Mouse (Mus musculus) kidney, postnatal 4 days (tissue): ENCODE data around the gene Slamf6.
A peak's percentile ranks its signal among the peaks of the same experiment; 100 is the strongest.
"Not testable (repeated sequence)": the region's sequence is repeated elsewhere in the genome, so short reads cannot be mapped to it uniquely, and the experiment has no call there.

Experiments
- DNase-seq, 2 experiments: peaks; one replicate each; pipeline ENCODE4 v3.0.0; 2021; ENCODE audit warnings: mixed read lengths in 2 of 2

Slamf6 gene

DNA sequence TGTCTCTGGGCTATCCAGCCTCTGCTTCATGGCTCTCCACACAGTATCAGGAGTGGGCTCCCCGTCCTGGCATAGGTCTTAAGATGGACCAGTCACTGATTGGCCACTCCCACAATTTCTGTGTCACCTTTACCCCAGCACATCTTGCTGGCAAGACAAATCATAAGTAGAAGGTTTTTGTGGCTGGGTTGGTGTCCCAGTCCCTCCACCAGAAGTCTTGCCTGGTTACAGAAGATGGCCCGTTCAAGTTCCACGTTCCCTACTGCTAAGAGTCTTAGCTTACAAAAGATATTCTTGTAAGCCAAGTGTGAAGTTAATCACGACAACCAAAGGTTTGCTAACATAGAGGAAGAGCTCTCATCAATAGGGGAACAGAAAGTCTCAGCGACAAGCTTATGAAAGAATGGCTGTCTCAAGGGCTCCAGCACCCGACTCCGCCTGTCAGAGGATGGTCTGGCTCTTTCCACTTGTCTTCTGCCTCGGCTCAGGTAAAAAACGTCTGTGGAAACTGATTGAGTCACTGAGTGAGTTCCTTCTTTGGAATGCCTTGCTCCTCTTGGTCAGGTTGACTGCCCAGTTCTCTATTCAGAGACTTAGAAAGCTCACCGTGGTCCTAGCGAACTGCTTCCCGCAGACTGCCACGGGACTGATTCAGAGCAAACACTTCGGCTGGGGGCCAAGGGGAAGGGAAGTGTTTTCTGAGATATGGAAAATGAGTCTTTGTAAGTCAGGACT, at the start of gene Slamf6:
Slamf6 (plus strand) TSS at position 211 of the 735 bp plus-strand sequence.
- peak in 1 of 2 experiments; percentile 2 for DNase-seq

DNA sequence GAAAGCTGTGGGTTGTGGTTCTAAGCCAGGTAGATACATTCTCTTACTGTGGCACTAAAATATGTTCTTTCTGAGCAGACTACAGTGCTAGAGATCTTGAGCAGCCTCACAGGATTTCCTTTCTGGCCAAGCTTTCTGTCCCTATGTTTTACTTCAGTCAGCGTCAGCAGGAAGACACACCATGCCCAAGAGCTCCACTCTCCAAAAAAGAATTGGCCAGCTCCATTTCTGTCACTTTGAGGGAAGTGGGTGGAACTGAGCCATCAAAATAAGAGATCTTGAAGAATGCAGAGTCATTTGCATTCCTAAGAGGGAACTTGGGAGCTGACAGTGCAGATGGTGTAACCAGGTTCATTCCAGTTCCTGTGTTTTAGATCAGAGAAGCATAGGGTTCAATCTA, 30.3 kb upstream of the Slamf6 start:
- no peak for DNase-seq

DNA sequence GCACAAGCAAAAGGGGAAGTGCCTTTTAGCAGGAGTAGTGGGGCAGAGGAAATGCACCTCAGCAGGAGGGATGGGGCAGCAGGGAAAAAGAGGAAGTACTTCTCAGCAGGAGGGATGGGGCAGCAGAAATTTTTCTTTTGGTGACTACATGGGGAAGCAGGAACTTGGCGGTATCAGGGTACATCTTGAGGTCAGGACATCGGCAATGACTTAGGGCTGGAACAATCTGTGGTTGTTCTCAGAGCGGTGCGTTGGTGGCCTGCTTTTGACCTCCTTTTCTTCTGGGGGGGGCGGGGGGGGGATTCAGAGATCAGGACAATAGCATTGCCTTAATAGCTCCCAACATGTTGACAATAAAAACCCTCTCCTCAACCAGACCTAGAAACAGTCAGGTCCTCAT, 22.0 kb upstream of the Slamf6 start, which contains the start of gene Gm10521:
Gm10521 (plus strand) TSS at position 301 of the 400 bp plus-strand sequence.
- DNase-seq, result not testable (repeated sequence)

- no peak for DNase-seq
Measured at GRCm38 (mm10) chr1:171904011-171904410, 13.3 kb upstream of the Slamf6 start.

- no peak for DNase-seq
Measured at GRCm38 (mm10) chr1:171915638-171916458, 1.5 kb upstream of the Slamf6 start.

DNA sequence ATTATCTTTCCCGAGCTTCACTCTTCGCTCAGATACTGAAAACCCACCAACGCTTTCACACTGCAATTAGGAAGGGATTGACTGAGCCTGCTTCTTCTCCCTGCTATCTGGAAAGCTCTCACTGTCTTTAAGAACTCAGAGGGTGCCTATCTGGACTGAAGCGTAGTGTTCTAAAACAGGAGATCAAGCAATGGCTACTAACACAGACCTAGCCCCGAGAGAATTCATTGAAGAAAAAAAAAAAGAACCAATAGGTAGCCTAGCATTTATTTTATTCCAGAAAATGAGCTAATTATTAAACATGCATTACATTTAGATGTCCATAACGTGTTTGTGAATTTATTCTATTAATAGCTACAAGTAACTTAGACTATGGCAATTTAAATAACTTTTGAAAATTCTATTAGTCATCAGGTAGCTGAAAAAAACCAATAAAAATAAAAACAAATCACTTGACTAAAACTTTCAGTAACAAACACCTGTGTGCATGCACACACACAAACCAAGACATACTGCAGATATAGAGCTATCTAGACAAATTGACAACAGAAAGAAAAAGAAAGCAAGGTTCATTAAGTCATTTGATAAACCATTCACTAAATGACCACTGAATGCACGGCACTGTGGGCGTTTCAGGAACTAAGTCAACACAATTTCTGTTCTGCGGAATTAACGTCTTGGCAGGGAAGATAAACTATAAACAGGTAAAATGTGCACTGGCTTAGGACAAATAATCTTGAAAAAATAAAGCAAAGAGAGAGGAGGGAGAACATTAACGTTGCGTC, 1.0 kb downstream of the Slamf6 start:
- DNase-seq, result no peak

DNA sequence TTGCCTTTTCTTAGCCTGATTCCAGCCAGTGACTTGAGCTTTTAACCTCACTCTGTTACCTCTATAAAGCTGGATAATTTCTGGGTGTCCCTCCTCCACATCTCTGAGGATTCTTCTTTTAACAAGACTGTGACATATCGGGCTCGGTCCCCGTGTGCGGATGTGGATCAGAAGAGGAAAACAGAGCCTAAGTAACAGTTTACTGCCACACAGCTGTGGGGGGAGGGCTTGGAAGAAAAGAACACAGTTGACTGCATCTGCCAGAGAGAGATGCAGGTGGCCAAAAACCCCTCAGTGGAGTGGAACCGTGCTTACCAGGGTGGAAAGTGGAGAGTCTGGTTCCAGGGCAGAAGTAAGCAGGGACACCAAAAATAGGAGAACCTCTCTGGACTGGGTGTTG, 1.9 kb downstream of the Slamf6 start:
- DNase-seq, result no peak

- no peak for DNase-seq
Measured at GRCm38 (mm10) chr1:171919901-171920510, 2.7 kb downstream of the Slamf6 start.

DNA sequence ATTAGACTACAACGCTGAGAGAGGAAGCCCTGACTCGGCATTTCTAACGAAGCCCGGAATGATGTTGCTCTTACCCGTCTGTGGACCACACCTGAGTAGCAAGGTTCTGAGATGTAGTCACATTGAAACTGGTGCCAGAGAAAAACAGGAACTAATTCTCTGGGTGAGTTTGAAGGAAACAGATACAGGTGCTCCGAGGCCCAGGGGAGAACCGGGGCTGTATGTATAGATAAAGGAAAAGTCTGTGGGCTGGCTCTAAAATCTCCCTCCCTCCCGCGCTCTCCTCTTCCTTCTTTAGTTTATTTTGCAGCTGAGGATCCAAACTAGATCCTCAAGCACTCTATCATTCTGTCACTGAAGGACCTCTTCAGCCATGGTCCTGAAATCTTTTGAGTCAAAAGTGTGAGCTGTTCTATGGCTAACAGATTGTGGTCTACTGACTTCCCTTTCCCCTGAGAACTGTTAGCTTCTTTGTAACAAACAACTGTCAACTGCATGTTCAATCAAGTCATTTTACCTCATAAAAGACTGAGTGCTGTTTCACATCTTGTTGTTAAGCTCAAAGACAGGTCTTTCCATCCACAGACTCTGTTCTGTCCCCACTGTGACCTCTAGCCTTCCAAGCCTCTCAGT, 3.8 kb downstream of the Slamf6 start:
- no peak for DNase-seq

DNA sequence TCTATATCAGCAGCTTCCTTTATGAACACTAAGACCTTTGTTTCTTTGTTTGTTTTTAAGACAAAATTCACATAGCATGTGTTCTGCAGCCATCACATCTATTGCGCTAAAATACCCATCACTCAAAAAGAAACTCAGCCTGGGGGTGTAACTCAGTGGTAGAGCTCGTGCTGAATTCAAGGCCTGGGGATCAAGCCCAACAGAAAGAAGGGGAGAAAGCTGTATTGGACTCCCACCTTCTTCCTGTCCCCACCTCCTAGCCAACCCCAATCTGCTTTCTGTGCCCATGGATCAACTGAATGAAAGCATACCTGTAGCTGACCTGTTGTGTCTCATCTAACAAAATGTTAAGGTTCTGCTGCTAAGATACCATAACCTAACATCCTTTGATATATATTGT, 4.3 kb downstream of the Slamf6 start:
- DNase-seq, result no peak

- no peak for DNase-seq
Measured at GRCm38 (mm10) chr1:171922844-171923243, 5.5 kb downstream of the Slamf6 start.

- no peak for DNase-seq
Measured at GRCm38 (mm10) chr1:171924900-171925299, 7.6 kb downstream of the Slamf6 start.

- DNase-seq, result no peak
Measured at GRCm38 (mm10) chr1:171933851-171934250, 16.5 kb downstream of the Slamf6 start.

- no peak for DNase-seq
Measured at GRCm38 (mm10) chr1:171938952-171939948, 21.9 kb downstream of the Slamf6 start.

DNA sequence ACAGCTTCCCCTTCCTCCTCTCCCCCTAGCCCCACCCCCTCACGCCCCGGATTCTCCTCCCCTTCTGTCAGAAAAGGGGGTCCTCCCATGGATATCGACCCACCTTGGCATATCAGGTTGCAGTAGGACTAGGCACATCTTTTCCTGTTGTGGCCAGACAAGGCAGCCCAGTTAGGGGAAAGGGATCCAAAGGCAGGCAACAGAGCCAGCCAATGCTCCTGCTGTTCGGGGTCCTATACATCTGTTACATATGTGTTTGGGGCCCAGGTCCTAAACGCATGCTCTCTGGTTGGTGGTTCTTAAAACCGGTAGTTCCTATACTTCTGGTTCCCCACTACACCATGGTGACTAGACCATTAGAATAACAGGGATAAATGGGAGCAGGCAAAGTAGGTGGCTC, 23.3 kb downstream of the Slamf6 start:
- no peak for DNase-seq

DNA sequence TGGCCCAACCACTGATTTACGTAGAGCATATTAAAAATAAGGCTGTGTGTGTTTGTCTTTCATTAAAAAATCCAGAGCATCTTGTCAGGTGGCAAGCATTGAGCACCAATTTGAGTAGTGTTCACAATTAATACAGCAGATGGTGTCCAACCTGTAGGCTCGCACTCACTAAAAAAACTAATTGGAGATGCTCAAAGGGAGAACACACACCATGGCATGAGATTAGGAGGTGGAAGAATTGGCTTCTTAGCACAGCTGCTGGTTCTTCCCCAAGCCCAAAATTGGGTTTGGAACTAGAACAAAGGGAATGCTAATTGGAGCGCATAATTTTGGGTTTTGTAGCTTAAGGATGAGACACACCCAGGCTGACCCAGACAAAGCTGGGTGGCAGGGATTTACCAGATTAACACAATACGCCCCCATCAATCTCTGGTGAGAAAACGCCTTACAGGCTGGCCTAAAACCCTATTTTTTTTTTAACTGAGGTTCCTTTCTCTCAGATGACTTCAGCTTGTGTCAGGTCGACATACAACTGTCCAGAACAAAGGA, 29.2 kb downstream of the Slamf6 start:
- DNase-seq, result no peak

- no peak for DNase-seq
Measured at GRCm38 (mm10) chr1:171948161-171948945, 31.0 kb downstream of the Slamf6 start.

- no peak for DNase-seq
Measured at GRCm38 (mm10) chr1:171948946-171949508, 31.7 kb downstream of the Slamf6 start.

GRCm38 (mm10) chr1:171955071-171955470, 37.8 kb downstream of the Slamf6 start:
- DNase-seq, result no peak
